Mouse (Mus musculus) hindbrain, embryonic 16.5 days (tissue): ENCODE results near the gene Ccser1. TPM values are rescaled to one million over a fixed set of nuclear protein-coding genes. Genes with fewer than 3 reads are reported as not detected.

Source experiments
- ATAC-seq: fragments of 200-750 bp; cut with Nextera tagmentation; 2 replicates; pipeline ENCODE4 v1.8.0; 2017; ENCODE audit warnings: moderate TSS enrichment, moderate library complexity
- H3K27ac ChIP-seq: fragments of 300-500 bp; sonication (generic); 2 replicates; pipeline ENCODE4 v1.5.1; 2014; ENCODE audit warnings: low read depth, mild to moderate bottlenecking, control low read depth, low read length, moderate library complexity
- H3K27me3 ChIP-seq: fragments of 300-500 bp; sonication (generic); replicated peaks from 2 replicates; pipeline ENCODE4 v1.6.1; 2014; ENCODE audit warnings: low read length; ENCODE audit not compliant: control insufficient read depth, insufficient read depth
- H3K36me3 ChIP-seq: fragments of 300-500 bp; sonication (generic); 2 replicates; pipeline ENCODE4 v1.6.1; 2014; ENCODE audit warnings: mild to moderate bottlenecking, low read length, moderate library complexity, mixed read lengths; ENCODE audit not compliant: control insufficient read depth, insufficient read depth
- H3K4me1 ChIP-seq: fragments of 300-500 bp; sonication (generic); 2 replicates; pipeline ENCODE4 v1.6.1; 2014; ENCODE audit warnings: low read depth, low read length; ENCODE audit not compliant: control insufficient read depth, insufficient read depth
- H3K4me2 ChIP-seq: fragments of 300-500 bp; sonication (generic); 2 replicates; pipeline ENCODE4 v1.6.1; 2014; ENCODE audit warnings: mild to moderate bottlenecking, low read length, control low read depth, moderate library complexity
- H3K4me3 ChIP-seq: fragments of 300-500 bp; sonication (generic); 2 replicates; pipeline ENCODE4 v1.5.1; 2014; ENCODE audit warnings: mild to moderate bottlenecking, low read length, control low read depth, moderate library complexity
- H3K9ac ChIP-seq: fragments of 300-500 bp; sonication (generic); 2 replicates; pipeline ENCODE4 v1.6.1; 2014; ENCODE audit warnings: low read depth, mild to moderate bottlenecking, control low read depth, low read length, moderate library complexity
- H3K9me3 ChIP-seq: fragments of 300-500 bp; sonication (generic); 2 replicates; pipeline ENCODE4 v1.6.1; 2014; ENCODE audit warnings: mild to moderate bottlenecking, low read length, moderate library complexity; ENCODE audit not compliant: control insufficient read depth
- WGBS: fragments of 180-500 bp; shearing (Covaris S2); extraction: QIAGEN DNeasy Blood & Tissue Kit; methylation state at CpG from one replicate; pipeline ENCODE4 v1.1.7; 2014; 5-methylcytosine and 5-hydroxymethylcytosine counted together
- polyA plus RNA-seq: library from polyadenylated mRNA; unstranded; fragments of >200 nt; fragmentation: Nextera tagmentation; extraction: Ambion mirVana; gene quantifications from 2 replicates; pipeline ENCODE4 v1.2.1, GENCODE M21; 2015

Ccser1 gene
- polyA plus RNA-seq, 1 experiment from 2014 or later = 13.3 TPM

GRCm38 (mm10) chr6:61176126-61176525 lies 4.0 kb upstream of the Ccser1 start:
- H3K4me3 ChIP-seq = no peak overlapping the region
- WGBS = 36% methylated on average over 1 of the region's 1 CpGs
- ATAC-seq = no peak

DNA sequence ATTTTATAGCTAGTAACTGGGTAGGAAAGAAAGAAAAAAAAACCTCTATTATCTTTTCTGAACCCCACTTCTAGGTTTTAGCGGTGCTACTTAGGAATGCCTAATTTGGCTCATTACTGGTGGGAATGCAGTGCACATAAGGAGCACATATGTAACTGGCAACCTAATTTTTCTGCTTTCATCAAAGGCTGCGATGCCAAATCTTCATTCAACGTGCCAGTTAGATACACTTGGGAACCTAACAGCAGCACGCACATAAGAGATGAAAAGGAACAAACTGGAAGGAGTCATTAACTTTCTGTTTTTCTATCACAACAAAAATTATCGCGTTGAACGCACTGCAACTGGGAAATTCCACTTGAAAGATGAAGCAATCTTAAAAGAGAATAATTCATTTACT lies 2.6 kb upstream of the Ccser1 start:
- no peak overlapping the region for H3K27ac ChIP-seq
- no peaks in the 10 kb centered on the region for H3K9me3 ChIP-seq
- no peak overlapping the region for H3K9ac ChIP-seq
- no peaks in the 10 kb centered on the region for H3K27me3 ChIP-seq
- H3K4me3 ChIP-seq = no peak overlapping the region
- H3K4me2 ChIP-seq = no peak overlapping the region
- ATAC-seq = no peak
- H3K36me3 ChIP-seq = no peaks in the 10 kb centered on the region
- WGBS = 57% methylated on average over 7 of the region's 7 CpGs
- peaks cover 6% of the 10 kb centered on the region for H3K4me1 ChIP-seq

More at GRCm38 (mm10) chr6:61176126-61176525, 4.0 kb upstream of the Ccser1 start:
- H3K4me2 ChIP-seq = no peak overlapping the region
- H3K4me1 ChIP-seq = peaks cover 3% of the 10 kb centered on the region
- no peak overlapping the region for H3K27ac ChIP-seq
- no peaks in the 10 kb centered on the region for H3K9me3 ChIP-seq
- H3K36me3 ChIP-seq = no peaks in the 10 kb centered on the region
- H3K27me3 ChIP-seq = no peaks in the 10 kb centered on the region
- H3K9ac ChIP-seq = no peak overlapping the region

DNA sequence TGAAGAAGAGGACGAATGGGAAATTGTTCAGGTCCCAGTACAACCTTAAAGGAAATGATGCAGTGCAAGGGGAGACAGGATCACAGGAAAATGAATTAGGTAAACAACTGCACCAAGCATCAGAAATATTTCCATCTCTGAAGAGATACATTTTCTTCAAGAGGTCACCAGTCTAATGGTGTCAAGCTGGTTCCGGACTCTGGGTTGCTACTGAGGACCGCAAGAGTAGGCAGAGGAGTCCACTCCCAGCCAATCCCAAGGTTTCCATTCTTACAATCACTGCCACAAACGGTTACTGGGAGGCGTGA lies 529 bp upstream of the Ccser1 start:
- H3K4me1 ChIP-seq = peaks cover 6% of the 10 kb centered on the region
- H3K4me3 ChIP-seq = peak overlapping the region; percentile 94
- ATAC-seq = no peak
- peak overlapping the region; percentile 76 for H3K4me2 ChIP-seq
- H3K27me3 ChIP-seq = no peaks in the 10 kb centered on the region
- H3K27ac ChIP-seq = peak overlapping the region; percentile 92
- H3K9ac ChIP-seq = peak overlapping the region; percentile 91
- WGBS = 5% methylated on average over 5 of the region's 5 CpGs
- no peaks in the 10 kb centered on the region for H3K9me3 ChIP-seq
- H3K36me3 ChIP-seq = no peaks in the 10 kb centered on the region

GRCm38 (mm10) chr6:61180756-61181191 lies 650 bp downstream of the Ccser1 start:
- no peaks in the 10 kb centered on the region for H3K27me3 ChIP-seq
- 1% methylated on average over 24 of the region's 42 CpGs for WGBS
- no peaks in the 10 kb centered on the region for H3K36me3 ChIP-seq
- peak; percentile 77 for ATAC-seq
- H3K4me2 ChIP-seq = peak overlapping the region; percentile 76
- H3K27ac ChIP-seq = peak overlapping the region; percentile 92
- peak overlapping the region; percentile 91 for H3K9ac ChIP-seq
- H3K4me3 ChIP-seq = peak overlapping the region; percentile 94
- no peaks in the 10 kb centered on the region for H3K9me3 ChIP-seq
- peaks cover 6% of the 10 kb centered on the region for H3K4me1 ChIP-seq

DNA sequence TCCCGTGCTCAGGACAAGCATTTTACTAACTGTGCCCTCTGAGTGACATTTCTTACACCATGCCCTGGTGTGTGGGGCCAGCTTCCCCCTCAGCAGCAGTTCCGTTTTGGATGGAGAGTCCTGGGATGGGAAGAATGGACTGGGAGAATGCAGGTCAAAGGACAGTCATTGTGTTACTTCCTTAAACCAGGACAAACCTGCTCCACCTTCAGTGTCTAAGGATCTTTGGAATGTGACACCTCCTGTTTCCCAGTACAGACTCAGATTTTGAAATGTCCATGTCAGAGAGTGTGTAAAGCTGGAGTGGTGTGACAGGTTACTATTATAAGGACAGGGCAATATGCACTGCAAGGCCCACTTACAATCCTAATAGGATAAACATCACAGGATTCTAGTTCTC lies 8.9 kb downstream of the Ccser1 start:
- no peak for ATAC-seq

DNA sequence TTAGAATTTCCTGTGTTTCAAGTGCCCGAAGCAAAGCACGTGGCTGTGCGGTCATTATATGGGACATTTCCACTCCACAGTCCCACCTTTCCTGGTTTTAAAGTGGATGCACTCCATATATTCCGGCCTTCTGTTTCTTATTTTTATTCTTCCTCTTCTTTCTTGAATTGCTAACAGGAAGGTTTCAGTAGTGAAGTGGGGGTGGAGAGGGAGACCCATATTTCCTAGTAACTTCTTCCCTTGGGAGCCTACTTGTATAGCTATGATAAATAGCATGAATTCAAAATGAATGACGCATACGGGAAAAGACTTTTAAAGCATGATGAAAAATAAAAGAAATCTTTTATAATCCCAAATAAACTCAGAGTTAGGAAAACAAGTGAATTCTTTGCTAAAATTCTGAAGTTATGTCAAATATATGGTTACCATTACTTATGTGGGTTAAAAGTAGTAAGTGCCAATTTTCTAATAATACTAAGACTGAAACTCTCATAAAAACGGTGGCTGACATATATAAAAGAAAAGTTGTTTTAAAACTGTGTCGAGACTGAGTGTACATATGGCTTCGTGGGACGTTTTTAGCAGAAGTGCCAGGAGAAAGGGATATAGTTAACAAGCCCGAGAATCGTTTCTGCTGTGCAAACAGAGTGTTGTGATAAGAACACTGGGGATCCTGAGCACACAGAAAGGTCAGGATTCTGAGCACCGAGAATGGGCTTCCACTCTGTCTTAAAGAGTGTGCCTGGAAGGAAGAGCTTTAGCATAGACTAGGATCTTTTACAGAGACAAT lies 11.7 kb downstream of the Ccser1 start:
- WGBS = 80% methylated on average over 13 of the region's 13 CpGs
- H3K36me3 ChIP-seq = no peaks in the 10 kb centered on the region
- ATAC-seq = no peak

More for the DNA sequence above, 8.9 kb downstream of the Ccser1 start:
- Histone ChIP-seq H3K9me3 (no peaks in the 10 kb centered on the region), H3K27ac (no peak overlapping the region), H3K4me3 (no peak overlapping the region), H3K36me3 (no peaks in the 10 kb centered on the region), H3K4me2 (no peak overlapping the region), H3K27me3 (no peaks in the 10 kb centered on the region), H3K9ac (no peak overlapping the region), H3K4me1 (no peaks in the 10 kb centered on the region)
- 48% methylated on average over 2 of the region's 2 CpGs for WGBS

DNA sequence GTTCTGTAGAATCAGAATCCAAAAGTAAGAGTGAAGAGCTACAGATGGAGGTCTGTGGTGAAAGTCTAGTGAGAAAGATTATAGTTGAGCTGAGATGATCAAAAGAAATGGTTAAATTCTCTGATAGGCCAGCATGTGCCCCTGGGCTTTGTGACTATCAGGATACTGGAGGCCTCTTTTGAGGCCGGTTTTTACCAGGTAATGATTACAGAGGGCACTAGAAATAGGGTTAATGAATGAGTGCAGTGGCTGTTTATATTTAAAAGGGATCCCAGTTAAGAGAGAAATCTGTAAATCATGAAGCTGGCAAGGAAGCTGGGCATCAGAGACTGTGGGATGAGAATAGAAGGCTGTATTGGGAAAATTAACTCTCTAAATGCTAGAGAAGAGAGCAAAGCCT lies 23.2 kb downstream of the Ccser1 start:
- Histone ChIP-seq H3K4me1 (no peaks in the 10 kb centered on the region), H3K4me3 (no peak overlapping the region), H3K27ac (no peak overlapping the region), H3K27me3 (no peaks in the 10 kb centered on the region), H3K4me2 (no peak overlapping the region), H3K9me3 (no peaks in the 10 kb centered on the region), H3K36me3 (no peaks in the 10 kb centered on the region), H3K9ac (no peak overlapping the region)
- 43% methylated on average over 1 of the region's 1 CpGs for WGBS
- ATAC-seq = no peak

More for the DNA sequence above, 11.7 kb downstream of the Ccser1 start:
- H3K4me3 ChIP-seq = no peak overlapping the region
- no peaks in the 10 kb centered on the region for H3K9me3 ChIP-seq
- no peak overlapping the region for H3K4me2 ChIP-seq
- H3K27me3 ChIP-seq = no peaks in the 10 kb centered on the region
- no peak overlapping the region for H3K27ac ChIP-seq
- no peak overlapping the region for H3K9ac ChIP-seq
- H3K4me1 ChIP-seq = no peaks in the 10 kb centered on the region

DNA sequence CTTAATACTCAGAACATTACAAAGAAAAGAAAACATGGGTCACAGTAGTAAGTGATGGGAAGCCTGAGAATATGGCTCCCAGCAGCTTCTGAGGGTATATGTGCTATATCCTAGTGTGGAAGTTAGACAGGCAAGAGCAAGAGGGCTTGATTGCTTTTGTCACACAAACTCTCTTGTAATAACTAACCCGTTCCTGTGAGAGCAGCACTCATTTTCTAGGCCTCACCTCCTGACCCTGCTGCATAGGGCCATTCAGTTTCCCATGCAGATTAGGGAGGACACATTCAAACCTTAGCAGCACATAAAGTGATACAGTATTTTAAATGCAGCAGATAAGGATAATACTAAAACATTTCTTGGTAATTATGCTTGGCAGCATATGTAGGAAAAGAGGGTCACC lies 25.9 kb downstream of the Ccser1 start:
- no peak overlapping the region for H3K4me2 ChIP-seq
- WGBS = 35% methylated on average over 1 of the region's 1 CpGs
- H3K4me3 ChIP-seq = no peak overlapping the region
- ATAC-seq = no peak
- no peak overlapping the region for H3K27ac ChIP-seq
- H3K9me3 ChIP-seq = no peaks in the 10 kb centered on the region
- peaks cover 6% of the 10 kb centered on the region for H3K4me1 ChIP-seq
- H3K9ac ChIP-seq = no peak overlapping the region
- no peaks in the 10 kb centered on the region for H3K36me3 ChIP-seq
- H3K27me3 ChIP-seq = no peaks in the 10 kb centered on the region

- H3K4me1 ChIP-seq = peaks cover 6% of the 10 kb centered on the region
- H3K4me2 ChIP-seq = no peak overlapping the region
- H3K9me3 ChIP-seq = no peaks in the 10 kb centered on the region
- no peak for ATAC-seq
- no peak overlapping the region for H3K4me3 ChIP-seq
- no peaks in the 10 kb centered on the region for H3K36me3 ChIP-seq
- no peak overlapping the region for H3K27ac ChIP-seq
- no peak overlapping the region for H3K9ac ChIP-seq
- no peaks in the 10 kb centered on the region for H3K27me3 ChIP-seq
- WGBS = 81% methylated on average over 2 of the region's 2 CpGs
These were observed 26.5 kb downstream of the Ccser1 start for GRCm38 (mm10) chr6:61206619-61207018.
